Mouse (Mus musculus): ENCODE measurements around the gene Nr6a1. TPM values are rescaled to one million over a fixed set of nuclear protein-coding genes. Genes with fewer than 3 reads are reported as not detected.

Nr6a1 gene
- total and polyA plus RNA-seq, 3 experiments: 5.6 to 6.1 (median 5.8) TPM

GRCm38 (mm10) chr2:38973223-38973622 is 45.7 kb upstream of the Nr6a1 start:
- dilution Hi-C loops (cut with MboI; ENCODE audit: extremely low pct_ligation_motif_present, extremely low pct_unique_long_range_greater_than_20kb, low sequenced_read_pairs): no loop called here
- no peak overlapping the region for H3K4me2 ChIP-seq (ENCODE audit: insufficient read depth, low read depth, poor library complexity, severe bottlenecking)
- TF ChIP-seq MXI1 (IDR thresholded peaks at IDR 0.05; ENCODE audit: low read depth, low read length) (no peak), CHD1 (IDR thresholded peaks at IDR 0.05; ENCODE audit: low read depth, low read length) (no peak), MYC (IDR thresholded peaks at IDR 0.05; ENCODE audit: low read depth, low read length) (no peak), ZKSCAN1 (IDR thresholded peaks at IDR 0.05; ENCODE audit: borderline replicate concordance, low read depth, low read length) (no peak), SMC3 (IDR thresholded peaks at IDR 0.05; ENCODE audit: low read depth, low read length) (no peak), E2F4 (IDR thresholded peaks at IDR 0.05; ENCODE audit: insufficient replicate concordance, low read depth, low read length) (no peak), USF1 (IDR thresholded peaks at IDR 0.05; ENCODE audit: low read depth, low read length) (no peak)

GRCm38 (mm10) chr2:38970057-38970456 is 42.6 kb upstream of the Nr6a1 start:
- H3K9ac ChIP-seq (ENCODE audit: insufficient read depth, low read depth): no peak overlapping the region
- H3K79me2 ChIP-seq (replicated peaks; ENCODE audit: control insufficient read depth, extremely low read depth, insufficient read depth, poor library complexity, severe bottlenecking): no peaks in the 10 kb centered on the region
- no peak overlapping the region for H3K4me3 ChIP-seq (replicated peaks in 1 of 3; ENCODE audit: low read depth in 2 of 3, low read length in 2 of 3, poor library complexity in 1 of 3)
- TF ChIP-seq GABPA (IDR thresholded peaks at IDR 0.05; ENCODE audit: insufficient replicate concordance, low read depth, low read length) (no peak), ZNF384 (IDR thresholded peaks at IDR 0.05; ENCODE audit: low read depth, low read length) (no peak), JUN (IDR thresholded peaks at IDR 0.05; ENCODE audit: insufficient read depth, low read depth, low read length) (no peak), EP300 (IDR thresholded peaks at IDR 0.05; ENCODE audit: low read length) (no peak), IRF4 (IDR thresholded peaks at IDR 0.05; ENCODE audit: low read depth, low read length) (no peak), UBTF (IDR thresholded peaks at IDR 0.05; ENCODE audit: low read depth, low read length) (no peak), TCF12 (IDR thresholded peaks at IDR 0.05; ENCODE audit: low read depth, low read length) (no peak), MAZ (IDR thresholded peaks at IDR 0.05; ENCODE audit: low read depth, low read length) (no peak), ELF1 (IDR thresholded peaks at IDR 0.05; ENCODE audit: low read depth, low read length) (no peak), CHD1 (IDR thresholded peaks at IDR 0.05; ENCODE audit: low read depth, low read length) (no peak), MYC (IDR thresholded peaks at IDR 0.05; ENCODE audit: low read depth, low read length) (no peak), CTCF (conservative IDR thresholded peaks at IDR 0.05 in 1 of 2, IDR thresholded peaks at IDR 0.05 in 1 of 2; ENCODE audit: low read depth in 2 of 2, low read length in 2 of 2) (no peak), ETS1 (conservative IDR thresholded peaks at IDR 0.05; ENCODE audit: low read depth, low read length) (no peak), USF2 (conservative IDR thresholded peaks at IDR 0.05; ENCODE audit: low read depth, low read length) (no peak), KAT2A (IDR thresholded peaks at IDR 0.05; ENCODE audit: insufficient replicate concordance, low read length) (no peak), MXI1 (IDR thresholded peaks at IDR 0.05; ENCODE audit: low read depth, low read length) (no peak), MAX (IDR thresholded peaks at IDR 0.05; ENCODE audit: low read length) (no peak), POLR2A (IDR thresholded peaks at IDR 0.05; ENCODE audit: low read depth, low read length) (no peak), JUND (conservative IDR thresholded peaks at IDR 0.05; ENCODE audit: low read depth, low read length) (no peak)
- no peaks in the 10 kb centered on the region for H3K36me3 ChIP-seq (replicated peaks in 1 of 2; ENCODE audit: control insufficient read depth in 1 of 2, insufficient read depth in 1 of 2, low read length in 1 of 2)
- dilution Hi-C loops (cut with MboI; ENCODE audit: extremely low pct_ligation_motif_present, extremely low pct_unique_long_range_greater_than_20kb, low sequenced_read_pairs): no loop called here
- H3K4me2 ChIP-seq (ENCODE audit: insufficient read depth, low read depth, poor library complexity, severe bottlenecking): no peak overlapping the region
- H3K27ac ChIP-seq (ENCODE audit: insufficient read depth, low read depth): no peak overlapping the region
- H3K9me3 ChIP-seq (replicated peaks; ENCODE audit: low read length): no peaks in the 10 kb centered on the region
- no peak for DNase-seq (ENCODE audit: extremely low read depth)
- no peaks in the 10 kb centered on the region for H3K27me3 ChIP-seq (replicated peaks)
- in situ Hi-C loops (cut with MboI; ENCODE audit: low pct_ligation_motif_present, low pct_unique_long_range_greater_than_20kb, low sequenced_read_pairs): no loop called here
- H3K4me1 ChIP-seq (ENCODE audit: control insufficient read depth in 1 of 2, insufficient read depth in 2 of 2): peaks cover 2 to 24% of the 10 kb centered on the region in 2 experiments; a peak in 3 of 4 replicates

More at GRCm38 (mm10) chr2:38973223-38973622, 45.7 kb upstream of the Nr6a1 start:
- Histone ChIP-seq H3K9ac (ENCODE audit: insufficient read depth, low read depth) (no peak overlapping the region), H3K27ac (ENCODE audit: insufficient read depth, low read depth) (no peak overlapping the region), H3K4me3 (replicated peaks in 1 of 3; ENCODE audit: low read depth in 2 of 3, low read length in 2 of 3, poor library complexity in 1 of 3) (no peak overlapping the region), H3K79me2 (replicated peaks; ENCODE audit: control insufficient read depth, extremely low read depth, insufficient read depth, poor library complexity, severe bottlenecking) (no peaks in the 10 kb centered on the region), H3K36me3 (replicated peaks in 1 of 2; ENCODE audit: control insufficient read depth in 1 of 2, insufficient read depth in 1 of 2, low read length in 1 of 2) (no peaks in the 10 kb centered on the region), H3K4me1 (ENCODE audit: control insufficient read depth in 1 of 2, insufficient read depth in 2 of 2) (peaks cover 2 to 20% of the 10 kb centered on the region in 2 experiments; a peak in 3 of 4 replicates), H3K27me3 (replicated peaks) (no peaks in the 10 kb centered on the region), H3K9me3 (replicated peaks; ENCODE audit: low read length) (no peaks in the 10 kb centered on the region)
- no peak for DNase-seq (ENCODE audit: extremely low read depth)
- in situ Hi-C loops (cut with MboI; ENCODE audit: low pct_ligation_motif_present, low pct_unique_long_range_greater_than_20kb, low sequenced_read_pairs): no loop called here
